10 mouse cellular contexts compared by ENCODE assay signal in the genomic region with DNA sequence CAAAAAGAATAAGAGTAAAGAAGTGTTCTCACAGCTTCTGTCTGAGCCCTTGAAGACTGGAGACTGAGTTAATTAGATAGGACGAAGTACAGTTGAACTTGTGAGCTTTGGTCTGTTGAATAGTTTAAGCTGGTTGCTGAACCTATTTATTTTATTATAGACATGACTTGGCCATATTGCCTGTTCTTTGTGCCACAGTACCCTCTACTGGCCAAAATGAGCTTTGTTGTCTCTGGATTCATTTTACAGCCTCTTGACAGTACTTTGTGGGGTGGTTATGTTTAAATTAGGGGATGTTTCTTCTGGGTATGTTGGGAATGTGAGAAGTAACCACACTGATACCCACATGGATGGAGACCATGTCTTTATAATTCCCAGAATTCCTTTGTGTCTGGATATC. TPM values are rescaled to one million over a fixed set of nuclear protein-coding genes. Genes with fewer than 3 reads are reported as not detected.
DNase-seq lines count a peak whose midpoint lies in the region; TF ChIP-seq lines count a peak whose summit lies in the region.
"Had no signal": no experiment of that assay in that cellular context is flagged by ENCODE, and none has a peak within 500 bp of the region (broad histone marks: within the 10 kb centered on the region; RNA-seq: fewer than 3 reads in every experiment).

No protein-coding gene starts in this region.

- intact Hi-C loops in left cerebral cortex, adult 2 months (cut with DNase I) = loop anchor here (2.0 to 5.0 kb wide), 2 partner anchors 439 to 454 kb away; no protein-coding TSS in a partner anchor

- no peak overlapping the region for H3K27ac ChIP-seq in heart, embryonic 10.5 days
- no peak overlapping the region for H3K27ac ChIP-seq in left cerebral cortex, adult 2 months
- H3K27ac ChIP-seq: heart, embryonic 15.5 days had no signal

- TF ChIP-seq CTCF in left cerebral cortex, adult 2 months (IDR thresholded peaks at IDR 0.05) = peak; percentile 65

- peak; percentile 10 for DNase-seq in heart, postnatal 4 days
- DNase-seq in heart, embryonic 10.5 days (ENCODE audit: low spot score) = no peak
- DNase-seq in CD4-positive, CD25-positive, alpha-beta regulatory T cell, adult 2 months (ENCODE audit: low read depth, low spot score) = peak; percentile 64
- peak; percentile 12 for DNase-seq in adrenal gland, adult 8-10 months
- peak; percentile 11 to 21 for DNase-seq in left cerebral cortex, adult 2 months (ENCODE audit: extremely low spot score in 1 of 2, low spot score in 2 of 2)
- DNase-seq in thymus, postnatal 4 days = peak; percentile 21
- no peak for DNase-seq in neural tube, embryonic 10.5 days (ENCODE audit: extremely low spot score, low spot score)
- no peak for DNase-seq in spleen, postnatal 14 days (ENCODE audit: low spot score in 2 of 2)

- no peaks in the 10 kb centered on the region for H3K36me3 ChIP-seq in heart, embryonic 10.5 days
- H3K36me3 ChIP-seq: heart, embryonic 15.5 days had no signal

- WGBS in heart, embryonic 10.5 days = 67% methylated on average over 1 of the region's 1 CpGs

- no peaks in the 10 kb centered on the region for H3K27me3 ChIP-seq in heart, embryonic 10.5 days (ENCODE audit: insufficient read depth, poor library complexity, severe bottlenecking)
- H3K27me3 ChIP-seq: heart, embryonic 15.5 days had no signal

- H3K4me1 ChIP-seq in heart, embryonic 10.5 days = no peaks in the 10 kb centered on the region
- H3K4me1 ChIP-seq: heart, embryonic 15.5 days had no signal

- H3K9me3 ChIP-seq in heart, embryonic 10.5 days = no peaks in the 10 kb centered on the region
- H3K9me3 ChIP-seq: heart, embryonic 15.5 days had no signal

- no peak overlapping the region for H3K4me3 ChIP-seq in heart, embryonic 10.5 days
- H3K4me3 ChIP-seq in left cerebral cortex, adult 2 months = no peak overlapping the region
- H3K4me3 ChIP-seq: heart, embryonic 15.5 days had no signal

RNA-seq across cellular contexts. Expression of a gene that starts 59.3 kb away (rescaled TPM):
- not detected for total RNA-seq in heart, postnatal 4 days (2021)
- polyA plus RNA-seq in heart, embryonic 10.5 days (2016; fragmentation: Nextera tagmentation; extraction: Ambion mirVana) = not detected in 2 replicates
- not detected for total RNA-seq in adrenal gland, adult 8-10 months (2022)
- total RNA-seq in left cerebral cortex, adult 2 months (2021) = not detected
- polyA plus RNA-seq: heart, embryonic 15.5 days; small intestine, adult 2 months had no signal

Comparison
In these comparisons a context has a peak if more than half of its experiments do, and no peak if none do; other contexts are left out.
1. DNase-seq: peak in heart, postnatal 4 days (single experiment), CD4-positive, CD25-positive, alpha-beta regulatory T cell, adult 2 months (single experiment), adrenal gland, adult 8-10 months (single experiment), left cerebral cortex, adult 2 months (2 of 2) and thymus, postnatal 4 days (single experiment); none in heart, embryonic 10.5 days (single experiment), neural tube, embryonic 10.5 days (single experiment) and spleen, postnatal 14 days (0 of 2).